Mouse (Mus musculus): Measurements from ENCODE around the gene Bcl2a1b.
"Not testable (repeated sequence)": the region's sequence is repeated elsewhere in the genome, so short reads cannot be mapped to it uniquely, and the experiment has no call there.

GRCm38 (mm10) chr9:89198349-89198748 lies 660 bp upstream of the Bcl2a1b start:
- TF ChIP-seq CTCF (conservative IDR thresholded peaks at IDR 0.05; ENCODE audit: insufficient read depth, insufficient read length, low read depth, low read length); POLR2A (IDR thresholded peaks at IDR 0.05; ENCODE audit: low read depth, low read length): not testable (repeated sequence)
